Mouse (Mus musculus): ENCODE data around the gene Pid1. TPM values are rescaled to one million over a fixed set of nuclear protein-coding genes. Genes with fewer than 3 reads are reported as not detected.

Pid1 gene
- total and polyA plus RNA-seq, 2 experiments from 2014 or later, result 48.6 to 57.8 TPM

- Histone ChIP-seq H3K27me3 (ENCODE audit: insufficient read depth, low read length) (no peaks in the 10 kb centered on the region), H3K4me3 (ENCODE audit: low read depth, low read length) (no peak overlapping the region), H3K4me1 (ENCODE audit: insufficient read depth) (no peaks in the 10 kb centered on the region), H3K9ac (no peak overlapping the region), H3K27ac (ENCODE audit: low read depth, low read length) (no peak overlapping the region), H3K36me3 (ENCODE audit: insufficient read depth) (no peaks in the 10 kb centered on the region), H3K4me2 (ENCODE audit: low read depth) (no peak overlapping the region), H3K9me3 (ENCODE audit: low read length) (no peaks in the 10 kb centered on the region)
- ATAC-seq (no peak), DNase-seq (no peak)
- 88% methylated on average over 2 of the region's 2 CpGs for WGBS
- TF ChIP-seq CTCF (IDR thresholded peaks at IDR 0.05; ENCODE audit: low read depth), result no peak
These were observed 244.7 kb downstream of the Pid1 start for GRCm38 (mm10) chr1:84119306-84119705.

GRCm38 (mm10) chr1:84106756-84107155, 257.2 kb downstream of the Pid1 start:
- Histone ChIP-seq H3K27me3 (ENCODE audit: insufficient read depth, low read length) (no peaks in the 10 kb centered on the region), H3K4me1 (ENCODE audit: insufficient read depth) (no peaks in the 10 kb centered on the region), H3K4me3 (ENCODE audit: low read depth, low read length) (no peak overlapping the region), H3K4me2 (ENCODE audit: low read depth) (no peak overlapping the region), H3K36me3 (ENCODE audit: insufficient read depth) (no peaks in the 10 kb centered on the region), H3K27ac (ENCODE audit: low read depth, low read length) (no peak overlapping the region), H3K9ac (no peak overlapping the region), H3K9me3 (ENCODE audit: low read length) (no peaks in the 10 kb centered on the region)
- 81% methylated on average over 4 of the region's 4 CpGs for WGBS
- ATAC-seq, result no peak
- no peak for TF ChIP-seq CTCF (IDR thresholded peaks at IDR 0.05; ENCODE audit: low read depth)
- DNase-seq, result no peak

- Histone ChIP-seq H3K36me3 (ENCODE audit: insufficient read depth) (no peaks in the 10 kb centered on the region), H3K9me3 (ENCODE audit: low read length) (no peaks in the 10 kb centered on the region), H3K27ac (ENCODE audit: low read depth, low read length) (no peak overlapping the region), H3K4me2 (ENCODE audit: low read depth) (no peak overlapping the region), H3K9ac (no peak overlapping the region), H3K4me3 (ENCODE audit: low read depth, low read length) (no peak overlapping the region), H3K27me3 (ENCODE audit: insufficient read depth, low read length) (no peaks in the 10 kb centered on the region), H3K4me1 (ENCODE audit: insufficient read depth) (no peaks in the 10 kb centered on the region)
- no peak for ATAC-seq
- peak; percentile 30 for TF ChIP-seq CTCF (IDR thresholded peaks at IDR 0.05; ENCODE audit: low read depth)
- DNase-seq, result no peak
- 87% methylated on average over 2 of the region's 2 CpGs for WGBS
These were observed 261.9 kb downstream of the Pid1 start for GRCm38 (mm10) chr1:84102052-84102451.

- Histone ChIP-seq H3K36me3 (ENCODE audit: insufficient read depth) (no peaks in the 10 kb centered on the region), H3K9ac (no peak overlapping the region), H3K27me3 (ENCODE audit: insufficient read depth, low read length) (no peaks in the 10 kb centered on the region), H3K4me1 (ENCODE audit: insufficient read depth) (no peaks in the 10 kb centered on the region), H3K9me3 (ENCODE audit: low read length) (no peaks in the 10 kb centered on the region), H3K4me2 (ENCODE audit: low read depth) (no peak overlapping the region), H3K4me3 (ENCODE audit: low read depth, low read length) (no peak overlapping the region), H3K27ac (ENCODE audit: low read depth, low read length) (no peak overlapping the region)
- DNase-seq (no peak), ATAC-seq (no peak)
- TF ChIP-seq CTCF (IDR thresholded peaks at IDR 0.05; ENCODE audit: low read depth), result no peak
These were observed 266.6 kb downstream of the Pid1 start for GRCm38 (mm10) chr1:84097398-84097797.

GRCm38 (mm10) chr1:84093291-84093690, 270.7 kb downstream of the Pid1 start:
- TF ChIP-seq CTCF (IDR thresholded peaks at IDR 0.05; ENCODE audit: low read depth), result no peak

GRCm38 (mm10) chr1:84089664-84090063, 274.3 kb downstream of the Pid1 start:
- Histone ChIP-seq H3K4me2 (ENCODE audit: low read depth) (no peak overlapping the region), H3K4me3 (ENCODE audit: low read depth, low read length) (no peak overlapping the region), H3K27ac (ENCODE audit: low read depth, low read length) (no peak overlapping the region), H3K9me3 (ENCODE audit: low read length) (no peaks in the 10 kb centered on the region), H3K9ac (no peak overlapping the region), H3K4me1 (ENCODE audit: insufficient read depth) (peaks cover 5% of the 10 kb centered on the region; the same call in 1 of the 2 replicates), H3K27me3 (ENCODE audit: insufficient read depth, low read length) (no peaks in the 10 kb centered on the region), H3K36me3 (ENCODE audit: insufficient read depth) (no peaks in the 10 kb centered on the region)
- TF ChIP-seq CTCF (IDR thresholded peaks at IDR 0.05; ENCODE audit: low read depth), result no peak
- no peak for DNase-seq
- ATAC-seq, result no peak
- 63% methylated on average over 2 of the region's 2 CpGs for WGBS

More at GRCm38 (mm10) chr1:84093291-84093690, 270.7 kb downstream of the Pid1 start:
- Histone ChIP-seq H3K9me3 (ENCODE audit: low read length) (no peaks in the 10 kb centered on the region), H3K9ac (no peak overlapping the region), H3K27me3 (ENCODE audit: insufficient read depth, low read length) (no peaks in the 10 kb centered on the region), H3K4me3 (ENCODE audit: low read depth, low read length) (no peak overlapping the region), H3K27ac (ENCODE audit: low read depth, low read length) (no peak overlapping the region), H3K4me1 (ENCODE audit: insufficient read depth) (no peaks in the 10 kb centered on the region), H3K36me3 (ENCODE audit: insufficient read depth) (no peaks in the 10 kb centered on the region), H3K4me2 (ENCODE audit: low read depth) (no peak overlapping the region)
- WGBS, result 78% methylated on average over 2 of the region's 2 CpGs
- DNase-seq, result no peak
- no peak for ATAC-seq

- peaks cover 5% of the 10 kb centered on the region; the same call in 1 of the 2 replicates for H3K4me1 ChIP-seq (ENCODE audit: insufficient read depth)
- 80% methylated on average over 2 of the region's 2 CpGs for WGBS
- TF ChIP-seq CTCF (IDR thresholded peaks at IDR 0.05; ENCODE audit: low read depth), result no peak
- H3K9me3 ChIP-seq (ENCODE audit: low read length), result no peaks in the 10 kb centered on the region
- no peak for ATAC-seq
- no peak overlapping the region for H3K4me3 ChIP-seq (ENCODE audit: low read depth, low read length)
- no peak overlapping the region for H3K27ac ChIP-seq (ENCODE audit: low read depth, low read length)
- no peaks in the 10 kb centered on the region for H3K36me3 ChIP-seq (ENCODE audit: insufficient read depth)
- no peaks in the 10 kb centered on the region for H3K27me3 ChIP-seq (ENCODE audit: insufficient read depth, low read length)
- no peak overlapping the region for H3K9ac ChIP-seq
- H3K4me2 ChIP-seq (ENCODE audit: low read depth), result no peak overlapping the region
- DNase-seq, result no peak
These were observed 276.0 kb downstream of the Pid1 start for GRCm38 (mm10) chr1:84087957-84088356.

Measured in forebrain, postnatal 0 days (tissue).